Mouse (Mus musculus): ENCODE data around the gene Plcb3. TPM values are rescaled to one million over a fixed set of nuclear protein-coding genes. Genes with fewer than 3 reads are reported as not detected.

Gene Plcb3
- total RNA-seq, 2 experiments from 2014 or later: 8.1 to 10.7 TPM

GRCm38 (mm10) chr19:6943709-6944108 lies 32.6 kb downstream of the Plcb3 start:
- no peak for DNase-seq
- intact Hi-C loops (cut with DNase I): no loop called here

DNA sequence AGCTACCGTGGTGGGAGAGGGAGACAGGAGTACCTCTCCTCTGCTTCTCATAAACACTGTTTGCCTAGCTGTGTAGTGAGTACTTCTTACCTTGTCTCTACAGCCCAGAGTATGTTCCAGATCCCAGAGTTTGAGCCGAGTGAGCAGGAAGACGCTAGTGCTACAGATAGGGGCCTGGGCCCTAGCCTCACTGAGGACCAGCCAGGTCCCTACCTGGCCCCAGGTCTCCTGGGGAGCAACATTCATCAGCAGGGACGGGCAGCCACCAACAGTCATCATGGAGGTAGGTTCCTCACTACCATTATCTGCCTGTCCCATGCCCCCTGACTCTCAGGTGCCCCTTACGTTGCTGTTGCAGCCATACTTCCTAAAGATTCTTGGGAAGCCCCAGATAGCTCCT lies 33.5 kb downstream of the Plcb3 start:
- DNase-seq: no peak
- intact Hi-C loops (cut with DNase I): no loop called here

DNA sequence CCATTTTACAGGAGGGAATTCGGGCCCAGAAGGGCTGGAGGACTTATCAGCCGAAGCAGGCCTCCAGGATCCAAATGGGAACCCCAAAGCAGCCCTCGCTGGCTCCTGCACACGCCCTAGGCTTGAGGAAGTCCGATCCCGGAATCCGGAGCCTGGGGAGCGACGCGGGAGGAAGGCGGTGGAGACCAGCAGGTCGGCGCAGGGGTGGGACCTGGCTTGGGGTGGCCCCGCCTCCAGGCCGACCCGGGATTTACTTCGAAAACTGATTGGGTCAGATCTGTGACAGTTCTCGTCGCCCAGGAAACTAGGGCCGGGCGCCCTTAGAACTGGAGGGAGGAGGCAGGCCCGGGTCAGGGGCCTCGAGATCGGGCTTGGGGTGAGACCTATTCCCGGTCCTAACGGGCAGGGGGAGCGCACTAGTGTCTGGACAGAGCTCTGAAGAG lies 34.0 kb downstream of the Plcb3 start, which contains the start of gene Gpr137:
TSS of gene Gpr137 (minus strand) at position 232 of the 443 bp plus-strand sequence.
- intact Hi-C loops (cut with DNase I): no loop called here
- DNase-seq: peak; percentile 92 to 95

DNA sequence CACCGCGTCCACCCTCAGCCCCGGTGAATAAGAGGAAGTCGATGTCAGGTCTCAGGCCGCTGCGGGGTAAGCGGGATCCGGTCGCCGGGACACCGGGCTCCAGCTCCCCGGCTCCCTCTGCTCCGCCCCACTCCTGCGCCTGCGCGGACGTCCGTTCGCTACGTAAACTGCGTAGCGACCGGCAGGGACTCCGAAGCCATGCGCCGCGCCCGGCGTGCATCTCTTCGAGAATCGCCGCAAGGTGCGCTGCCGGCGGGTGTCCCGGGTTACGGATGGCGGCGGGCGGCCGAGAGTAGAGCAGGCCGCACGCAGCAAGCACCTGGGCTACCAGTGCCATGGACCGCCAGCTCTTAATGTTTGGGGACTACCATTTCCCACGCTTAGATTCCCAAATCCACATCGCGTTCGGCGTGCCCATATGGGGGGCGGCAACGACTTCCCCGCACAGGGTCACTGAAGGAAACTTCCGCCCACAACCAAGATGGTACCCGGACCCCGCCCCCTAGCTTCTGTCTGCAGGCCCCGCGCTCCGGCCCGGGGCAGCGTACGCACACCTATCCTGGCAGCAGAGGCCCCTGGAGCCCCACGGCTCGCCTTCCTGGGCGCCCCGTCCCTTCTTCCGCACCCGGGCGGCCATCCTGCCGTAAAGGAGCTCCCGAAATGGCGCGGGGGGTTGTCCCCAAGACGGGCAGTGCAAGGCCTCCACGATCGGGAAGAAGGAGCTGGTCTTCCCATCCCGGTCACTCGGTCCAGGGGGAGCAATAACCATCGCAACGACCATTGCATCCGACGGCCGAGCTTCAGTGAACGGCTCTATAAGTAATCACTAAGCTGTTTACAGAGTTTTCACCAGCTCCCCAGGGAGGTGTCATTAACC lies 34.7 kb downstream of the Plcb3 start, which contains the start of gene Bad:
TSS of gene Bad (plus strand) at position 490 of the 877 bp plus-strand sequence.
- intact Hi-C loops (cut with DNase I): loop anchor here (2.0 kb wide), 1 partner anchor 13 kb away; no protein-coding TSS in a partner anchor
- peak; percentile 92 to 96 for DNase-seq

- intact Hi-C loops (cut with DNase I): loop anchor here (2.0 kb wide), 1 partner anchor 14 kb away; no protein-coding TSS in a partner anchor
- no peak for DNase-seq
These were observed 35.6 kb downstream of the Plcb3 start for GRCm38 (mm10) chr19:6940396-6941351.

- DNase-seq: no peak
- intact Hi-C loops (cut with DNase I): loop anchor here (2.0 kb wide), 1 partner anchor 15 kb away; no protein-coding TSS in a partner anchor
These were observed 36.9 kb downstream of the Plcb3 start for GRCm38 (mm10) chr19:6939106-6940002.

GRCm38 (mm10) chr19:6937541-6938465 lies 38.5 kb downstream of the Plcb3 start:
- no peak for DNase-seq
- intact Hi-C loops (cut with DNase I): no loop called here

- intact Hi-C loops (cut with DNase I): no loop called here
These were observed 40.0 kb downstream of the Plcb3 start for GRCm38 (mm10) chr19:6936299-6936698.

DNA sequence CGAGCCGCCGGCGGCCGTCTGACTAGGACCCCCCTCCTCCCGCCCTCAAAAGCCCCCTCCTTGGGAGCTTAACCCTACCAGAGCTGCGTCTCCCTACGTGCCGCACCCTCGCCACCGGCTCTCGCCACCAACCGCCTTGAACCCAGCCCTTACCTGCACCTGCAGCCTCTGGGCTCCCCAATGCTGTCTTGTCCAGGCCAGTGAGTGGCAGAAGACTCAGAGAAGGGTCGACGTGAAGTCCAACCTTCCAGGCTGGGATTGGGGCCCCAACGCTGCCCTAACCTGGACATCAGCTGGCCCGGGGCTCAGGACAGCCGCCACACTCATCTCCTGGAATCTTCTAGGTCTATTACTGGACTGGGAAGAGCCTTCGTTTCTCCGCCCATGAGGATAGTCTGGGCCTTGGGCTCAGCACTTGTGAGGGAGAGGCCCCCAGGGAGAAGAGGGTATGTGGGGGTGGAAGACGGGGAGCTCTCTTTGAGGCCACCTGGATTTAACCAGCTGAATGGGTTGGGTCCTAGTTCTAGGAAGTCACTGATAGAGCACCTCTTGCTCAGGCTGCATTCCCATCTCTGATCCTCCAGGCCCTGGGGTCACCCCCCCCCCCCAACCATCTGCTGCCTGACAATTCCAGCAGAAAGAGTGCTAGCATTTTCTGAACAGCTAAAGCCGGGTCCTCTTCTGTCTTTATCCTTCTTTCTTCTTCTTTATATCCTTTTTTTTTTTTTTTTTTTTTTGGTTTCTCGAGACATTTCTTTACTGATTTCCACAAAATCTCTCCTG lies 41.9 kb downstream of the Plcb3 start, which contains the start of gene Kcnk4:
TSS of gene Kcnk4 (minus strand) at position 321 of the 783 bp plus-strand sequence.
- no peak for DNase-seq
- intact Hi-C loops (cut with DNase I): loop anchor here (5.0 kb wide), 1 partner anchor 83 kb away; the partner anchor contains the start of gene Fermt3

More at GRCm38 (mm10) chr19:6936299-6936698, 40.0 kb downstream of the Plcb3 start:
- no peak for DNase-seq

DNA sequence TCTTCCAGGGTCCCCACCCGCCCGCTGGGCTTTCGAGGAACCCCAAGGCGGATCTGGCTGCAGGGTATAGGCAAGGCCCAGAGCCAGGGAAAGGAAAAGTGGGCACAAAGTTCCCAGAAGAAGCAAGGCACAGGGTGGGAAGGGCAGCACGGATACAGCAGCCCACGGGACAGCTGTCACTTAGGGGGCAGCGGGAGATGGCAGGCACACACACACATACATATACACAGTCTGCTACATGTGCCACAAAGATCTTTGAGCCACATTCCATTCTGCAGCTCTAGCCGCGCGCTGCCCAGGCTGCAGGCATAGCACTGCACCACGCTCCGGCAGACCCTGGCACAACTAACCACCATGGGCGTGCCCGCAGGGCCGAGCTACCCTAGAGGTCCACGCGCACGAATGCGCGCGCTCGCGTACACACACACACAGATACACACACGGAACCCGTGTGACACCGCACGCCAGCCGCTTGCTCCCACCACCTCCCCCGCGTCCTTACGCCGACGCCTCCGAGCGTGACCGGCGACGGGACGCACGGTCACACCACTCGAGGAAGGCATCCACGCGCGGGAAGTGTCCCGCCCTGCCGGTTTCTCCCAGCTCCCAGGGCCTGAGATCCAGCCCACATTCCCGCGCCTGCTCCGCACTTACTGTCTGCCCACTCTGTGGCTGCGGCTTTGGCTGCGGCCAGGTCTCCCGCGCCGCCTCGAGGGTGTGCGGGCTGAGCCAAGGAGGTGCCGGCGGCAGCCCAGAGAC lies 42.7 kb downstream of the Plcb3 start:
- DNase-seq: no peak

DNA sequence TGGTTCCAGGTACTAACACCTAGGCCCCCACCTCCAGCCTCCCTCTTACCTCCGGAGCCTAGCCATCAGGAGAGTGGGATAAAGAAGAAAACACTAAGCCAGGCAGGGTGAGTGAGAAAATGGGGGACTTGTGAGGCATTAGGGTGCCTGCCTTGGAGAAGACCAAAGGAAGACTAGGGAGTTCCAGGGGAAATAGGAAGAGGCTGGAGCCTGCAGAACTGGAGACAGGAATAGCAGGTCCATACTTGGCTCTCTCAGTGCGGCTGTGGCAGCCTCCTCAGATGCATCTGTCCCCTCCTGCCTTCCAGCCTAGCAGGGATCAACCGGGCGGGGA lies 43.2 kb downstream of the Plcb3 start:
- DNase-seq: no peak
- intact Hi-C loops (cut with DNase I): loop anchor here (5.0 kb wide), 1 partner anchor 84 kb away; the partner anchor contains the start of gene Fermt3

More for the DNA sequence above, 42.7 kb downstream of the Plcb3 start:
- intact Hi-C loops (cut with DNase I): loop anchor here (5.0 kb wide), 1 partner anchor 84 kb away; the partner anchor contains the start of gene Fermt3

- intact Hi-C loops (cut with DNase I): loop anchor here (5.0 kb wide), 1 partner anchor 85 kb away; the partner anchor contains the start of gene Fermt3
- no peak for DNase-seq
These were observed 44.3 kb downstream of the Plcb3 start for GRCm38 (mm10) chr19:6932018-6932417.

DNA sequence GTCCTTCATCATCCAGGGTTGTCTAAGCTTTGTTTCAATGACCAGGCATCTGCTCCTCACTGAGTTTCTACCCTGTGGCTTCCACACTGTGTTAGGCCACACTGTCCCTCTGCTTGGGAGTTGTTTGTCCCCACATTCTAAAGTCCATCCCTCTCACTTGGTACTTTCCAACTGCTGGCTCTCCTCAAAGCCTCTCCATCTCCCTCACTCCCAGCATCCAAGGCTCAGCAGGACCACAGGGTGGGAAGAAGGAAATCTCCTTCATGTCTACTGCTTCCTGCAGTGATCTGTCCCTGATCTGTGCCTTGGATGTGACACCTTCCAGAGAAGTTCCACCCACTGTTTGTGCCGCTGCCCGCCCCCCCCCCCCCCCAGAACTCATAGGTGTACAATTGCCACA lies 45.3 kb downstream of the Plcb3 start:
- intact Hi-C loops (cut with DNase I): loop anchor here (5.0 kb wide), 1 partner anchor 86 kb away; the partner anchor contains the start of gene Fermt3
- DNase-seq: no peak

- no peak for DNase-seq
- intact Hi-C loops (cut with DNase I): no loop called here
These were observed 48.2 kb downstream of the Plcb3 start for GRCm38 (mm10) chr19:6928080-6928479.

DNA sequence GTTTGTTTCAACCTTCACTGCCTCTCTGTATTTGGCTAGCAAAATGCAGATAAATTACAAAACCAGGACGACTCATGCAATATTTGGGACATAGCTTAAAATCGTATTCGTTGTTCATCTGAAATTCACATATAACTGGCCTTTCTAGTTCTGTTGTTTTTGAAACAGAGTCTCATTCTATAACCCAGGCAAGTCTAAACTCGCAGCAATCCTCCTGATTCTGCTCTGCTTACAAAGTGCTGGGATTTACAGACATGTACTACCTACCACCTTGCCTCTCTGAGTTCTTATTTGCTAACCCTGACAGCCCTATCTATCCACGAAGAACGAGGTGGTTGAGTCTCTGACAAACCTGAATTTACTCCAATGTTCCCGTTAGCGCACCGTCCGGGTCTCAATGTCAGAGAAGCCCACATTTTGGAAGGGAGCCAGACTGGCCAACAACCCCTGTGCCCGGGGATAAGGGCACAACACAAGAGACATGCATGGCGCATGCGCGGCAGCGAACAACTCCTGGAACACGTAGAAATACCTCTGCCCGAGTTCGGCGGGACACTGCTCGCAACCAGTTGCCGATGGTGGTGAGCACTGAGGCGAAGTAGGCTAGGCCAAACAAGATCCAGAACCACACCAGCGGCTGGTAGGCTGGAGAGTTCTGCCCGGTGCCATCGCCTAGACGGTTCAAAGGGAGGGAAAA lies 49.6 kb downstream of the Plcb3 start:
- intact Hi-C loops (cut with DNase I): no loop called here
- DNase-seq: no peak

Measured in gastrocnemius, postnatal 36 days (tissue).